Mouse (Mus musculus) heart, embryonic 15.5 days (tissue): ENCODE measurements around the gene Sall1. TPM values are rescaled to one million over a fixed set of nuclear protein-coding genes. Genes with fewer than 3 reads are reported as not detected.

ENCODE experiments used
- ATAC-seq: fragments of 200-750 bp; cut with Nextera tagmentation; replicated peaks from 2 replicates; pipeline ENCODE4 v1.8.0; 2017; ENCODE audit warnings: low read depth, moderate TSS enrichment; ENCODE audit not compliant: insufficient number of reproducible peaks, insufficient read depth, low FRiP score
- H3K27ac ChIP-seq: fragments of 300-500 bp; sonication (generic); 2 replicates; pipeline ENCODE4 v1.5.1; 2015; ENCODE audit warnings: mild to moderate bottlenecking, inconsistent platforms
- H3K27me3 ChIP-seq: fragments of 300-500 bp; sonication (generic); 2 replicates; pipeline ENCODE4 v1.6.1; 2015; ENCODE audit warnings: inconsistent platforms
- H3K36me3 ChIP-seq: fragments of 300-500 bp; sonication (generic); 2 replicates; pipeline ENCODE4 v1.6.1; 2015; ENCODE audit warnings: mild to moderate bottlenecking, inconsistent platforms
- H3K4me1 ChIP-seq: fragments of 300-500 bp; sonication (generic); replicated peaks from 2 replicates; pipeline ENCODE4 v1.6.1; 2015; ENCODE audit warnings: inconsistent platforms
- H3K4me2 ChIP-seq: fragments of 300-500 bp; sonication (generic); 2 replicates; pipeline ENCODE4 v1.6.1; 2015; ENCODE audit warnings: inconsistent platforms, mild to moderate bottlenecking, moderate library complexity
- H3K4me3 ChIP-seq: fragments of 300-500 bp; sonication (generic); 2 replicates; pipeline ENCODE4 v1.5.1; 2015; ENCODE audit warnings: mild to moderate bottlenecking, inconsistent platforms
- H3K9ac ChIP-seq: fragments of 300-500 bp; sonication (generic); 2 replicates; pipeline ENCODE4 v1.6.1; 2015; ENCODE audit warnings: mild to moderate bottlenecking, inconsistent platforms
- H3K9me3 ChIP-seq: fragments of 300-500 bp; sonication (generic); replicated peaks from 2 replicates; pipeline ENCODE4 v1.6.1; 2016; ENCODE audit warnings: inconsistent platforms
- WGBS: fragments of 180-500 bp; shearing (Covaris S2); methylation state at CpG from one replicate; pipeline ENCODE4 v1.1.7; 2015; ENCODE audit warnings: mixed read lengths; 5-methylcytosine and 5-hydroxymethylcytosine counted together
- polyA plus RNA-seq: library from polyadenylated mRNA; unstranded; fragments of >200 nt; fragmentation: Nextera tagmentation; extraction: Ambion mirVana; gene quantifications from 2 replicates; pipeline ENCODE4 v1.2.1, GENCODE M21; 2015

Gene Sall1
- polyA plus RNA-seq, 1 experiment from 2014 or later = 2.5 TPM

GRCm38 (mm10) chr8:89012853-89013534 lies 31.0 kb downstream of the Sall1 start:
- no peak for ATAC-seq
- WGBS = 91% methylated on average over 6 of the region's 6 CpGs
- no peak overlapping the region for H3K4me3 ChIP-seq
- no peaks in the 10 kb centered on the region for H3K36me3 ChIP-seq
- H3K27me3 ChIP-seq = peaks cover 8% of the 10 kb centered on the region
- H3K4me2 ChIP-seq = no peak overlapping the region
- H3K4me1 ChIP-seq = no peaks in the 10 kb centered on the region
- H3K27ac ChIP-seq = no peak overlapping the region
- no peak overlapping the region for H3K9ac ChIP-seq
- no peaks in the 10 kb centered on the region for H3K9me3 ChIP-seq

- no peak overlapping the region for H3K4me3 ChIP-seq
- H3K4me2 ChIP-seq = no peak overlapping the region
- H3K9ac ChIP-seq = no peak overlapping the region
- H3K36me3 ChIP-seq = no peaks in the 10 kb centered on the region
- H3K9me3 ChIP-seq = no peaks in the 10 kb centered on the region
- no peak overlapping the region for H3K27ac ChIP-seq
- H3K27me3 ChIP-seq = peaks cover 16% of the 10 kb centered on the region
- H3K4me1 ChIP-seq = no peaks in the 10 kb centered on the region
- no peak for ATAC-seq
- 29% methylated on average over 12 of the region's 12 CpGs for WGBS
Observed at GRCm38 (mm10) chr8:89012024-89012712, 31.8 kb downstream of the Sall1 start.

GRCm38 (mm10) chr8:89008784-89009183 lies 35.2 kb downstream of the Sall1 start:
- Histone ChIP-seq H3K4me2 (no peak overlapping the region), H3K9me3 (no peaks in the 10 kb centered on the region), H3K36me3 (no peaks in the 10 kb centered on the region), H3K27ac (no peak overlapping the region), H3K9ac (no peak overlapping the region), H3K4me1 (peaks cover 9% of the 10 kb centered on the region), H3K27me3 (peaks cover 39% of the 10 kb centered on the region), H3K4me3 (no peak overlapping the region)
- no peak for ATAC-seq
- WGBS = 49% methylated on average over 7 of the region's 7 CpGs

GRCm38 (mm10) chr8:89007114-89007513 lies 36.8 kb downstream of the Sall1 start:
- H3K4me1 ChIP-seq = peaks cover 9% of the 10 kb centered on the region
- H3K27ac ChIP-seq = no peak overlapping the region
- no peaks in the 10 kb centered on the region for H3K9me3 ChIP-seq
- H3K4me3 ChIP-seq = peak overlapping the region; percentile 57
- no peak overlapping the region for H3K9ac ChIP-seq
- ATAC-seq = no peak
- peak overlapping the region; percentile 94 for H3K4me2 ChIP-seq
- peaks cover 43% of the 10 kb centered on the region for H3K27me3 ChIP-seq
- WGBS = 1% methylated on average over 8 of the region's 8 CpGs
- H3K36me3 ChIP-seq = no peaks in the 10 kb centered on the region

GRCm38 (mm10) chr8:89006426-89006825 lies 37.5 kb downstream of the Sall1 start:
- Histone ChIP-seq H3K4me3 (peak overlapping the region; percentile 57), H3K4me2 (peak overlapping the region; percentile 94), H3K27ac (no peak overlapping the region), H3K36me3 (no peaks in the 10 kb centered on the region), H3K9ac (no peak overlapping the region), H3K27me3 (peaks cover 45% of the 10 kb centered on the region), H3K9me3 (no peaks in the 10 kb centered on the region), H3K4me1 (peaks cover 9% of the 10 kb centered on the region)
- WGBS = under 1% methylated on average over 34 of the region's 34 CpGs
- ATAC-seq = no peak

- Histone ChIP-seq H3K36me3 (no peaks in the 10 kb centered on the region), H3K4me2 (peak overlapping the region; percentile 94), H3K4me1 (peaks cover 9% of the 10 kb centered on the region), H3K4me3 (peak overlapping the region; percentile 57), H3K27me3 (peaks cover 45% of the 10 kb centered on the region), H3K9me3 (no peaks in the 10 kb centered on the region), H3K27ac (no peak overlapping the region), H3K9ac (no peak overlapping the region)
- ATAC-seq = no peak
- 43% methylated on average over 11 of the region's 11 CpGs for WGBS
Observed at GRCm38 (mm10) chr8:89005797-89006196, 38.2 kb downstream of the Sall1 start.

- WGBS = 28% methylated on average over 2 of the region's 2 CpGs
- Histone ChIP-seq H3K27me3 (peaks cover 48% of the 10 kb centered on the region), H3K4me1 (peaks cover 9% of the 10 kb centered on the region)
Observed at GRCm38 (mm10) chr8:89004041-89004440, 39.9 kb downstream of the Sall1 start.

GRCm38 (mm10) chr8:89003336-89003896 lies 40.5 kb downstream of the Sall1 start:
- H3K4me3 ChIP-seq = no peak overlapping the region
- no peaks in the 10 kb centered on the region for H3K36me3 ChIP-seq
- H3K27me3 ChIP-seq = peaks cover 45% of the 10 kb centered on the region
- ATAC-seq = no peak
- H3K27ac ChIP-seq = no peak overlapping the region
- H3K4me2 ChIP-seq = no peak overlapping the region
- WGBS = 60% methylated on average over 8 of the region's 8 CpGs
- peaks cover 9% of the 10 kb centered on the region for H3K4me1 ChIP-seq
- no peak overlapping the region for H3K9ac ChIP-seq
- no peaks in the 10 kb centered on the region for H3K9me3 ChIP-seq

More at GRCm38 (mm10) chr8:89004041-89004440, 39.9 kb downstream of the Sall1 start:
- no peak overlapping the region for H3K4me3 ChIP-seq
- no peak for ATAC-seq
- no peaks in the 10 kb centered on the region for H3K36me3 ChIP-seq
- H3K9ac ChIP-seq = no peak overlapping the region
- H3K9me3 ChIP-seq = no peaks in the 10 kb centered on the region
- H3K4me2 ChIP-seq = no peak overlapping the region
- H3K27ac ChIP-seq = no peak overlapping the region

- peaks cover 32% of the 10 kb centered on the region for H3K27me3 ChIP-seq
- no peak overlapping the region for H3K4me2 ChIP-seq
- H3K9me3 ChIP-seq = no peaks in the 10 kb centered on the region
- no peaks in the 10 kb centered on the region for H3K36me3 ChIP-seq
- 46% methylated on average over 2 of the region's 2 CpGs for WGBS
- ATAC-seq = no peak
- no peak overlapping the region for H3K9ac ChIP-seq
- no peak overlapping the region for H3K27ac ChIP-seq
- H3K4me3 ChIP-seq = no peak overlapping the region
- H3K4me1 ChIP-seq = peaks cover 9% of the 10 kb centered on the region
Observed at GRCm38 (mm10) chr8:89002128-89002527, 41.8 kb downstream of the Sall1 start.

- Histone ChIP-seq H3K27ac (no peak overlapping the region), H3K9me3 (no peaks in the 10 kb centered on the region), H3K4me2 (no peak overlapping the region), H3K4me1 (no peaks in the 10 kb centered on the region), H3K36me3 (no peaks in the 10 kb centered on the region), H3K9ac (no peak overlapping the region), H3K27me3 (peaks cover 16% of the 10 kb centered on the region; the same call in 1 of the 2 replicates), H3K4me3 (no peak overlapping the region)
- ATAC-seq = no peak
- 90% methylated on average over 2 of the region's 2 CpGs for WGBS
Observed at GRCm38 (mm10) chr8:88997276-88997675, 46.7 kb downstream of the Sall1 start.

GRCm38 (mm10) chr8:88991780-88992509 lies 52.0 kb downstream of the Sall1 start:
- no peaks in the 10 kb centered on the region for H3K4me1 ChIP-seq
- H3K9ac ChIP-seq = no peak overlapping the region
- no peak overlapping the region for H3K27ac ChIP-seq
- no peak for ATAC-seq
- peaks cover 12% of the 10 kb centered on the region; the same call in 1 of the 2 replicates for H3K27me3 ChIP-seq
- H3K9me3 ChIP-seq = no peaks in the 10 kb centered on the region
- no peak overlapping the region for H3K4me3 ChIP-seq
- WGBS = 75% methylated on average over 15 of the region's 15 CpGs
- H3K36me3 ChIP-seq = no peaks in the 10 kb centered on the region
- H3K4me2 ChIP-seq = no peak overlapping the region
